Mouse (Mus musculus): ENCODE results near the gene Wars. TPM values are rescaled to one million over a fixed set of nuclear protein-coding genes. Genes with fewer than 3 reads are reported as not detected.

Gene Wars
- polyA plus RNA-seq, 1 experiment from 2014 or later: 103 TPM

DNA sequence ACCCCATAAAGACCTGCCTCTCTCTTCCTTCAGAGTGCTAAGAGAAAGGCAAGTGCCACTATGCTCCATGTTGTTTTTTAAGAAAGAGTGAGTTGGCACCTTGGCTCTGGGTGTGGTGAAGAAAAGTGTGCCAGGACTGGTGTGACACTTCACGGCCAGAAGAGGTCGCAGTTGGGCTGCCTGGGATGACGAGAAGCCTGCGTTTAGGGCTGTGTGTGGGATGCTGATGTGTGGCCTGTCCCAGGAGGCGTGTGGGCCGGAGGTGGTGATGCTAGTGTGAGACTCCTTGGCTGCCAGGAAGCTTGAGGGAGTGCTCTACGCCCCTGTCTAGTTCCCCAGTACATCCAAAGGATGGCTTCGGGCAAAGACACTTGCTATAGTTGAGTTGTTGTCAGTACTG is 9.0 kb upstream of the Wars start:
- H3K36me3 ChIP-seq: 0 out of 2 replicates have a peak, but pooled peaks cover 2% of the 10 kb centered on the region
- no peaks in the 10 kb centered on the region for H3K9me3 ChIP-seq
- H3K27ac ChIP-seq: no peak overlapping the region
- H3K4me1 ChIP-seq: no peaks in the 10 kb centered on the region
- no peak for DNase-seq (ENCODE audit: low spot score)
- no peak overlapping the region for H3K4me3 ChIP-seq
- H3K27me3 ChIP-seq (ENCODE audit: insufficient read depth, poor library complexity, severe bottlenecking): no peaks in the 10 kb centered on the region
- WGBS: 23% methylated on average over 8 of the region's 8 CpGs

- no peaks in the 10 kb centered on the region for H3K27me3 ChIP-seq (ENCODE audit: insufficient read depth, poor library complexity, severe bottlenecking)
- 60% methylated on average over 5 of the region's 5 CpGs for WGBS
- no peak overlapping the region for H3K27ac ChIP-seq
- H3K4me3 ChIP-seq: no peak overlapping the region
- no peaks in the 10 kb centered on the region for H3K4me1 ChIP-seq
- H3K36me3 ChIP-seq: 0 out of 2 replicates have a peak, but pooled peaks cover 2% of the 10 kb centered on the region
- no peak for DNase-seq (ENCODE audit: low spot score)
- H3K9me3 ChIP-seq: no peaks in the 10 kb centered on the region
Measured at GRCm38 (mm10) chr12:108901346-108901745, 7.4 kb upstream of the Wars start.

GRCm38 (mm10) chr12:108896006-108896405 is 2.0 kb upstream of the Wars start:
- DNase-seq (ENCODE audit: low spot score): no peak
- 71% methylated on average over 3 of the region's 3 CpGs for WGBS
- no peak overlapping the region for H3K27ac ChIP-seq
- H3K9me3 ChIP-seq: no peaks in the 10 kb centered on the region
- H3K4me3 ChIP-seq: no peak overlapping the region
- H3K27me3 ChIP-seq (ENCODE audit: insufficient read depth, poor library complexity, severe bottlenecking): no peaks in the 10 kb centered on the region
- H3K4me1 ChIP-seq: peaks cover 17% of the 10 kb centered on the region
- peaks cover 5% of the 10 kb centered on the region; the same call in 1 of the 2 replicates for H3K36me3 ChIP-seq

- no peak for DNase-seq (ENCODE audit: low spot score)
- Histone ChIP-seq H3K27me3 (ENCODE audit: insufficient read depth, poor library complexity, severe bottlenecking) (no peaks in the 10 kb centered on the region), H3K4me1 (peaks cover 17% of the 10 kb centered on the region), H3K9me3 (no peaks in the 10 kb centered on the region), H3K4me3 (peak overlapping the region; percentile 91), H3K27ac (peak overlapping the region; percentile 89), H3K36me3 (peaks cover 16% of the 10 kb centered on the region; the same call in 1 of the 2 replicates)
- 1% methylated on average over 7 of the region's 7 CpGs for WGBS
Measured at GRCm38 (mm10) chr12:108894432-108894816, 450 bp upstream of the Wars start.

DNA sequence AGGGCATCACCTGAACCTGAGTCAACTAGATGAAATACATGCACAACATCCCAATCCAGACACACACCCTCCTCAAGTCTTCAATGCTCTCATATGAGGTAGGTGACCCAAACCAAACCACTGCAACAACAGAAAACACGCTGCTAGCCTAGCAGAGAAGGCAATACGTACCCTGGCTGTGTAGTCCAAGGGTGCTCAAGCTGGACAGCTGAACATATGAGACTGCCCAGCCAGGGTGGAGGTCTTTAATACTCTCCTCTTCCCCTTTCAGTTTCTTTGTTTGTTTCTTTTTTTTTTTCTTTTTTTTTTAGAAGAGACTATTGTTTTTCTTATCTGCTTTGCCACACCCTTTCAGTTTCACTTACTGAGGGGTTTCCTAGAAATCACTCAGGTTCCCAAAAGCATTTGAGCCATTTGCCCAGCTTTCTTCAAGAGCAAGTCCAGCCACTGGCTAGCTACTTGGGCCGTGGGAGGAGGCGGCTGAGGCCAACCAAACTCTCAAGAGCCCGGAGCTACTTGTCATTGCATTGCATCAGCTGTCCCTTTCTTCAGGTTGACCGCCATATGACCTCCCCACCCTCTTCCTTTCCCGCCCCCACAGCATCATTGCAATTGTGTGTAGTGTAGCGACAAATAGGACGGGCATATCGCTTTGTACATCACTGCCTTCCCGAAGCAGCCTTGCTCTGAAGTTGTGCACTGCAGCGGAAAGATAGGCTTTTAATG is 822 bp downstream of the Wars start, which contains the start of gene Wdr25:
Wdr25 (plus strand) TSS at position 643 of the 726 bp plus-strand sequence.
- H3K4me3 ChIP-seq: peak within 1 kb of the TSS; percentile 91
- DNase-seq (ENCODE audit: low spot score): no peak
- peak within 1 kb of the TSS; percentile 89 for H3K27ac ChIP-seq
- no peaks in the 10 kb centered on the region for H3K27me3 ChIP-seq (ENCODE audit: insufficient read depth, poor library complexity, severe bottlenecking)
- no peaks in the 10 kb centered on the region for H3K9me3 ChIP-seq
- H3K36me3 ChIP-seq: peaks cover 23% of the 10 kb centered on the region
- peaks cover 17% of the 10 kb centered on the region for H3K4me1 ChIP-seq
- 19% methylated on average over 12 of the region's 12 CpGs for WGBS

DNA sequence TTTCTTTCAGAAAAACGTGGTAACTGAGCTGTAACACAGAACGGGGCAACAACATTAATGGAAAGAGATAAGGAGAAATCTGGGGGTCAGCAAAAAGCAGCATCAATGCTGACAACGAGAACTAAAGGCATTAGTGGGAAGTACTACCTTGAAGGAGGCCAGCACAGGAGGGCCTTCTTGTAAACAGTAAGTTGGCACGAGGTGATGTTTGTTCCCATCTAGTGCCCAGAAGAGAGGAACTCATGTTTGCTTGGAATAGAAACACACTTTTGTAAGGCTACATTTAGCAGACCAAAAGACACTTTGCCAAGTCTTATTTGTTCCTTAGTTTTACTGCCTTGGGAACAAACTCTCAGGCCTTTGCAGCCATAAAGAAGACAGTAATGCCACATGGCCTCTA is 5.3 kb downstream of the Wars start:
- Histone ChIP-seq H3K27ac (no peak overlapping the region), H3K4me3 (no peak overlapping the region), H3K4me1 (peaks cover 10% of the 10 kb centered on the region), H3K27me3 (ENCODE audit: insufficient read depth, poor library complexity, severe bottlenecking) (no peaks in the 10 kb centered on the region), H3K36me3 (peaks cover 67% of the 10 kb centered on the region), H3K9me3 (no peaks in the 10 kb centered on the region)
- 64% methylated on average over 4 of the region's 4 CpGs for WGBS
- DNase-seq (ENCODE audit: low spot score): no peak

DNA sequence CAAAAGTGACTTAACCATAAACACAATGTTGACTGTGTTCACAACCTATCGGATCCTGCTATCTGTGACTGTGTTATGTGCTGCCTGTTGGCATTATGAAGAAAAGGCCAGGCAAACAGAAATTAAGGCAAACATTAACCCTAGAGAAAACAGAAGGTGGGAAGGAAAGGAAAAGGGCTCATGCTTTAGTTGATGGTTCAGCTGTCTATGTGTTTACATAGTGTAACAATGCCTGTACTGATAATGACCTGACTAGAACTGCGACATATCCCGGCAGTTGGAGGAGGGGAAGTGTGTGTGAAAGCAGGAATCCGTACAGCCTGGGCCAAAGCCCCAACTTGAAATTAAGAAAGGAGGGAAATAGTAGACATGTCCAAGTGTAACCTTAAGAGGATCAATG is 6.9 kb downstream of the Wars start:
- H3K4me3 ChIP-seq: no peak overlapping the region
- H3K9me3 ChIP-seq: no peaks in the 10 kb centered on the region
- H3K36me3 ChIP-seq: peaks cover 83% of the 10 kb centered on the region
- no peak overlapping the region for H3K27ac ChIP-seq
- WGBS: 80% methylated on average over 4 of the region's 4 CpGs
- no peak for DNase-seq (ENCODE audit: low spot score)
- no peaks in the 10 kb centered on the region for H3K27me3 ChIP-seq (ENCODE audit: insufficient read depth, poor library complexity, severe bottlenecking)
- H3K4me1 ChIP-seq: no peaks in the 10 kb centered on the region

- DNase-seq (ENCODE audit: low spot score): no peak
- no peak overlapping the region for H3K4me3 ChIP-seq
- no peak overlapping the region for H3K27ac ChIP-seq
- H3K36me3 ChIP-seq: peaks cover 88% of the 10 kb centered on the region
- no peaks in the 10 kb centered on the region for H3K27me3 ChIP-seq (ENCODE audit: insufficient read depth, poor library complexity, severe bottlenecking)
- no peaks in the 10 kb centered on the region for H3K9me3 ChIP-seq
- H3K4me1 ChIP-seq: no peaks in the 10 kb centered on the region
- 85% methylated on average over 1 of the region's 1 CpGs for WGBS
Measured at GRCm38 (mm10) chr12:108885906-108886305, 8.1 kb downstream of the Wars start.

DNA sequence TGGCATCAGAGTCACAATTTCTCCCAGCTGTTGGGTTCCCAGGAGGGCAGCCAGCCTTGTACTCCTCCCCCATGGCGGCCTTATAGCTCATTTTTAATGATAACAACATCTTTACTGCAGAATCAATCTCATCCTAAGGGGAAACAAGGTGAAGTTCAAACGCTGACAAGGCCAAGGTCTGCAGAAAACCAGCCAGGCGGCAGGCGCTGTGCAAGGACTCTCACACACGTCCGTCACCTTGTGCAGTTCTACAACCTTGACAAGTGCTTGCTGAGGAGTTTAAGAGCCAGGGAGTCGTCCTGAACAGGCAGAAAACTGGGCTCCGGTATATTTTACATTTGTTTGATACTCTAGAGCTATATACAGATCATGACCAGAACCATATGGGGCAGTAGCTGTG is 11.2 kb downstream of the Wars start:
- no peaks in the 10 kb centered on the region for H3K27me3 ChIP-seq (ENCODE audit: insufficient read depth, poor library complexity, severe bottlenecking)
- H3K36me3 ChIP-seq: peaks cover 88% of the 10 kb centered on the region
- H3K9me3 ChIP-seq: no peaks in the 10 kb centered on the region
- no peak for DNase-seq (ENCODE audit: low spot score)
- H3K4me1 ChIP-seq: no peaks in the 10 kb centered on the region
- H3K27ac ChIP-seq: no peak overlapping the region
- H3K4me3 ChIP-seq: no peak overlapping the region
- WGBS: 88% methylated on average over 8 of the region's 8 CpGs

- Histone ChIP-seq H3K9me3 (no peaks in the 10 kb centered on the region), H3K27me3 (ENCODE audit: insufficient read depth, poor library complexity, severe bottlenecking) (no peaks in the 10 kb centered on the region), H3K4me1 (no peaks in the 10 kb centered on the region), H3K36me3 (peaks cover 82% of the 10 kb centered on the region), H3K4me3 (no peak overlapping the region), H3K27ac (no peak overlapping the region)
- no peak for DNase-seq (ENCODE audit: low spot score)
- WGBS: 90% methylated on average over 3 of the region's 3 CpGs
Measured at GRCm38 (mm10) chr12:108881192-108881591, 12.8 kb downstream of the Wars start.

DNA sequence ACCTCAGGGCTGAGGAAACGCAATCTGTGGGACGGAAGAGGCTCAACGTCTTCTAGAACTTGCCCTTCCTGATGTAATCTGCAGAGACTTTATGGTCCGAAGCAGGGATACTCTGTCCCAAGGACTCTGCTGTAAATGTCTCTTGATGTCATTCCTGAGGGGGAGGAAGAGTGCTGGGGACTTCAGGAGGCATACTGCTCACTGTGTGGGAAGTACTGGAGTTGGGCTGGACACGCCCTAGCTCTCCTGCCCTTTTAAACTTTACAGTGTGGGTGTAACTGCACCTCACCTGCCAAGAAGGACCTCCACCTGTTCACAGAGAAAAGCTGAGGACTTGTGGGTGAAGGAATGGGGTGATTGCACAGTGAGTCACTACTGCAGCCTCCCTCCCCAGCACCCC is 13.4 kb downstream of the Wars start:
- H3K9me3 ChIP-seq: no peaks in the 10 kb centered on the region
- H3K27ac ChIP-seq: no peak overlapping the region
- no peak overlapping the region for H3K4me3 ChIP-seq
- WGBS: 86% methylated on average over 5 of the region's 5 CpGs
- H3K27me3 ChIP-seq (ENCODE audit: insufficient read depth, poor library complexity, severe bottlenecking): no peaks in the 10 kb centered on the region
- no peaks in the 10 kb centered on the region for H3K4me1 ChIP-seq
- no peak for DNase-seq (ENCODE audit: low spot score)
- peaks cover 82% of the 10 kb centered on the region for H3K36me3 ChIP-seq

GRCm38 (mm10) chr12:108879138-108879537 is 14.8 kb downstream of the Wars start:
- DNase-seq (ENCODE audit: low spot score): no peak
- H3K36me3 ChIP-seq: peaks cover 81% of the 10 kb centered on the region
- no peak overlapping the region for H3K4me3 ChIP-seq
- no peaks in the 10 kb centered on the region for H3K4me1 ChIP-seq
- no peaks in the 10 kb centered on the region for H3K9me3 ChIP-seq
- H3K27ac ChIP-seq: no peak overlapping the region
- H3K27me3 ChIP-seq (ENCODE audit: insufficient read depth, poor library complexity, severe bottlenecking): no peaks in the 10 kb centered on the region
- WGBS: 81% methylated on average over 4 of the region's 4 CpGs

GRCm38 (mm10) chr12:108873122-108873521 is 20.9 kb downstream of the Wars start:
- Histone ChIP-seq H3K27ac (no peak overlapping the region), H3K36me3 (peaks cover 91% of the 10 kb centered on the region), H3K4me1 (no peaks in the 10 kb centered on the region), H3K9me3 (no peaks in the 10 kb centered on the region), H3K4me3 (no peak overlapping the region), H3K27me3 (ENCODE audit: insufficient read depth, poor library complexity, severe bottlenecking) (no peaks in the 10 kb centered on the region)
- no peak for DNase-seq (ENCODE audit: low spot score)
- 82% methylated on average over 5 of the region's 5 CpGs for WGBS

GRCm38 (mm10) chr12:108869575-108869974 is 24.4 kb downstream of the Wars start:
- no peak overlapping the region for H3K27ac ChIP-seq
- DNase-seq (ENCODE audit: low spot score): no peak
- 86% methylated on average over 2 of the region's 2 CpGs for WGBS
- no peaks in the 10 kb centered on the region for H3K9me3 ChIP-seq
- H3K27me3 ChIP-seq (ENCODE audit: insufficient read depth, poor library complexity, severe bottlenecking): no peaks in the 10 kb centered on the region
- H3K36me3 ChIP-seq: peaks cover 96% of the 10 kb centered on the region
- no peak overlapping the region for H3K4me3 ChIP-seq
- H3K4me1 ChIP-seq: no peaks in the 10 kb centered on the region
